Mouse (Mus musculus) activated CD4-positive, CD25-positive, alpha-beta regulatory T cell, adult 4 months (primary cell): Measurements from ENCODE around the gene Olfr1368. TPM values are rescaled to one million over a fixed set of nuclear protein-coding genes. Genes with fewer than 3 reads are reported as not detected.
A peak's percentile ranks its signal among the peaks of the same experiment; 100 is the strongest.

ENCODE experiments used
- ATAC-seq: one replicate; pipeline ENCODE4 v1.8.0; 2017
- polyA plus RNA-seq, 2 experiments: library from polyadenylated mRNA; unstranded; fragments of 100-300 nt; shearing (Covaris generic); gene quantifications; one replicate each; pipeline ENCODE4 v1.2.1; 2017

The Olfr1368 gene
- polyA plus RNA-seq = not detected

GRCm38 (mm10) chr13:21145767-21146166, at the start of gene Olfr1368:
Gene Olfr1368, minus strand, starts transcription at chr13:21145867.
- no peak for ATAC-seq

- no peak for ATAC-seq
Measured at GRCm38 (mm10) chr13:21185521-21185920, 39.9 kb upstream of the Olfr1368 start.

GRCm38 (mm10) chr13:21183661-21184060, 38.0 kb upstream of the Olfr1368 start:
- no peak for ATAC-seq

- ATAC-seq = no peak
Measured at GRCm38 (mm10) chr13:21183066-21183465, 37.4 kb upstream of the Olfr1368 start.

- no peak for ATAC-seq
Measured at GRCm38 (mm10) chr13:21181996-21182395, 36.3 kb upstream of the Olfr1368 start.

- ATAC-seq = peak; percentile 48
Measured at GRCm38 (mm10) chr13:21180551-21181530, 35.2 kb upstream of the Olfr1368 start.

- ATAC-seq = peak; percentile 83
Measured at GRCm38 (mm10) chr13:21179724-21180550, 34.3 kb upstream of the Olfr1368 start.

GRCm38 (mm10) chr13:21179367-21179723, 33.7 kb upstream of the Olfr1368 start, which contains the start of gene Trim27:
Gene Trim27, plus strand, starts transcription at chr13:21179445.
- peak; percentile 29 for ATAC-seq

- no peak for ATAC-seq
Measured at GRCm38 (mm10) chr13:21178364-21178763, 32.7 kb upstream of the Olfr1368 start.

GRCm38 (mm10) chr13:21177657-21178056, 32.0 kb upstream of the Olfr1368 start:
- ATAC-seq = no peak

GRCm38 (mm10) chr13:21176733-21177132, 31.1 kb upstream of the Olfr1368 start:
- no peak for ATAC-seq

- ATAC-seq = no peak
Measured at GRCm38 (mm10) chr13:21173072-21173471, 27.4 kb upstream of the Olfr1368 start.

GRCm38 (mm10) chr13:21172241-21173027, 26.8 kb upstream of the Olfr1368 start:
- ATAC-seq = no peak

GRCm38 (mm10) chr13:21171600-21172150, 26.0 kb upstream of the Olfr1368 start:
- ATAC-seq = no peak

GRCm38 (mm10) chr13:21171156-21171530, 25.5 kb upstream of the Olfr1368 start:
- no peak for ATAC-seq

GRCm38 (mm10) chr13:21170431-21171155, 24.9 kb upstream of the Olfr1368 start:
- no peak for ATAC-seq

GRCm38 (mm10) chr13:21169657-21170430, 24.2 kb upstream of the Olfr1368 start:
- ATAC-seq = peak; percentile 68

GRCm38 (mm10) chr13:21169121-21169656, 23.5 kb upstream of the Olfr1368 start:
- no peak for ATAC-seq

- ATAC-seq = no peak
Measured at GRCm38 (mm10) chr13:21168371-21169011, 22.8 kb upstream of the Olfr1368 start.

GRCm38 (mm10) chr13:21167910-21168300, 22.2 kb upstream of the Olfr1368 start:
- peak; percentile 7 for ATAC-seq
